Mouse (Mus musculus) kidney, adult 2 months (tissue): Measurements from ENCODE around the gene Pms2. TPM values are rescaled to one million over a fixed set of nuclear protein-coding genes. Genes with fewer than 3 reads are reported as not detected.
A peak's percentile ranks its signal among the peaks of the same experiment; 100 is the strongest.

Source experiments
- DNase-seq: peaks from one replicate; pipeline ENCODE4 v3.0.0; 2021
- H3K27ac ChIP-seq: fragments of 200-500 bp; 2 replicates; pipeline ENCODE4 v1.5.1; 2012; ENCODE audit warnings: low read depth, low read length, control low read depth, inconsistent platforms; ENCODE audit not compliant: insufficient read depth
- H3K27me3 ChIP-seq: fragments of 200-500 bp; replicated peaks from 2 replicates; pipeline ENCODE4 v1.6.1; 2012; ENCODE audit warnings: mild to moderate bottlenecking, moderate library complexity, low read length, inconsistent platforms; ENCODE audit not compliant: control insufficient read depth, insufficient read depth
- H3K36me3 ChIP-seq: fragments of 200-500 bp; 2 replicates; pipeline ENCODE4 v1.6.1; 2012; ENCODE audit warnings: mild to moderate bottlenecking, moderate library complexity, low read length, inconsistent platforms; ENCODE audit not compliant: control insufficient read depth, insufficient read depth
- H3K4me1 ChIP-seq: fragments of 200-500 bp; 2 replicates; pipeline ENCODE4 v1.6.1; 2011; ENCODE audit warnings: low read length; ENCODE audit not compliant: control insufficient read depth, insufficient read depth
- H3K4me3 ChIP-seq: fragments of 200-500 bp; 2 replicates; pipeline ENCODE4 v1.5.1; 2011; ENCODE audit warnings: mild to moderate bottlenecking, low read depth, low read length, control low read depth; ENCODE audit not compliant: insufficient read depth
- CTCF ChIP-seq: fragments of 200-500 bp; conservative IDR thresholded peaks from 2 replicates; pipeline ENCODE4 v1.5.1; 2011; ENCODE audit warnings: low read depth, mild to moderate bottlenecking, control low read depth, low read length, moderate library complexity, mixed read lengths; ENCODE audit not compliant: insufficient read depth, insufficient read length
- POLR2A ChIP-seq: fragments of 200-500 bp; IDR thresholded peaks from one replicate; pipeline ENCODE4 v1.6.1; 2011; ENCODE audit warnings: low read depth, low read length, control low read depth
- WGBS: fragments of 180-500 bp; shearing (Covaris S2); methylation state at CpG from one replicate; pipeline ENCODE4 v1.1.7; 2018; 5-methylcytosine and 5-hydroxymethylcytosine counted together
- polyA plus RNA-seq: library from polyadenylated mRNA; depleted of rRNA; stranded (reverse); fragments of >200 nt; gene quantifications from 2 replicates; pipeline ENCODE4 v1.2.3, GENCODE M21; 2012

Pms2 gene
- polyA plus RNA-seq, 1 experiment: 2.5 TPM

GRCm38 (mm10) chr5:143917418-143917817 is 7.7 kb downstream of the Pms2 start:
- no peaks in the 10 kb centered on the region for H3K4me1 ChIP-seq
- no peak overlapping the region for H3K4me3 ChIP-seq
- H3K27ac ChIP-seq: no peak overlapping the region
- 27% methylated on average over 5 of the region's 5 CpGs for WGBS
- peaks cover 2% of the 10 kb centered on the region for H3K36me3 ChIP-seq
- DNase-seq: peak; percentile 79
- no peak for TF ChIP-seq POLR2A
- peak; percentile 75 for TF ChIP-seq CTCF
- H3K27me3 ChIP-seq: no peaks in the 10 kb centered on the region

- DNase-seq: no peak
- no peaks in the 10 kb centered on the region for H3K27me3 ChIP-seq
- no peaks in the 10 kb centered on the region for H3K4me1 ChIP-seq
- no peak overlapping the region for H3K4me3 ChIP-seq
- WGBS: 94% methylated on average over 3 of the region's 3 CpGs
- TF ChIP-seq POLR2A (no peak), CTCF (no peak)
- no peak overlapping the region for H3K27ac ChIP-seq
- H3K36me3 ChIP-seq: peaks cover 2% of the 10 kb centered on the region
Observed at GRCm38 (mm10) chr5:143918120-143918519, 8.4 kb downstream of the Pms2 start.

- 89% methylated on average over 6 of the region's 6 CpGs for WGBS
- Histone ChIP-seq H3K36me3 (peaks cover 2% of the 10 kb centered on the region), H3K4me3 (no peak overlapping the region), H3K27me3 (no peaks in the 10 kb centered on the region), H3K4me1 (no peaks in the 10 kb centered on the region), H3K27ac (no peak overlapping the region)
- TF ChIP-seq POLR2A (no peak), CTCF (no peak)
- DNase-seq: no peak
Observed at GRCm38 (mm10) chr5:143924781-143925452, 15.2 kb downstream of the Pms2 start.

- H3K27me3 ChIP-seq: no peaks in the 10 kb centered on the region
- 93% methylated on average over 8 of the region's 8 CpGs for WGBS
- no peaks in the 10 kb centered on the region; the same call in 1 of the 2 replicates for H3K36me3 ChIP-seq
- TF ChIP-seq CTCF (no peak), POLR2A (no peak)
- no peak within 1 kb of the TSS for H3K27ac ChIP-seq
- DNase-seq: no peak
- H3K4me1 ChIP-seq: no peaks in the 10 kb centered on the region
- H3K4me3 ChIP-seq: no peak within 1 kb of the TSS
Observed at GRCm38 (mm10) chr5:143927875-143928274, 18.1 kb downstream of the Pms2 start, which contains the start of gene Gm42421. Gene Gm42421 (plus strand): TSS chr5:143928175.

GRCm38 (mm10) chr5:143929291-143929690 is 19.5 kb downstream of the Pms2 start:
- 93% methylated on average over 4 of the region's 4 CpGs for WGBS
- Histone ChIP-seq H3K27me3 (no peaks in the 10 kb centered on the region), H3K36me3 (no peaks in the 10 kb centered on the region; the same call in 1 of the 2 replicates), H3K4me1 (no peaks in the 10 kb centered on the region), H3K4me3 (no peak overlapping the region), H3K27ac (no peak overlapping the region)
- DNase-seq: no peak
- TF ChIP-seq CTCF (no peak), POLR2A (no peak)

- no peak for TF ChIP-seq CTCF
- TF ChIP-seq POLR2A: no peak
- Histone ChIP-seq H3K27ac (no peak overlapping the region), H3K36me3 (no peaks in the 10 kb centered on the region; the same call in 1 of the 2 replicates), H3K27me3 (no peaks in the 10 kb centered on the region), H3K4me1 (no peaks in the 10 kb centered on the region), H3K4me3 (no peak overlapping the region)
- 94% methylated on average over 12 of the region's 12 CpGs for WGBS
- no peak for DNase-seq
Observed at GRCm38 (mm10) chr5:143930656-143931055, 20.9 kb downstream of the Pms2 start.

- Histone ChIP-seq H3K27me3 (no peaks in the 10 kb centered on the region), H3K36me3 (no peaks in the 10 kb centered on the region; the same call in 1 of the 2 replicates), H3K27ac (no peak overlapping the region), H3K4me1 (no peaks in the 10 kb centered on the region), H3K4me3 (no peak overlapping the region)
- no peak for TF ChIP-seq POLR2A
- 83% methylated on average over 6 of the region's 6 CpGs for WGBS
- DNase-seq: no peak
Observed at GRCm38 (mm10) chr5:143931863-143932580, 22.3 kb downstream of the Pms2 start.
